Mouse (Mus musculus) embryonic facial prominence, embryonic 10.5 days (tissue): ENCODE measurements at regions not wholly inside any gene's neighbourhood (a gene's known extent, or its start where the extent isn't known, plus 50 kb on each side); places are given as distances from the start of the nearest gene placed in this dataset.
A peak's percentile ranks its signal among the peaks of the same experiment; 100 is the strongest.

Experiments used
- DNase-seq: peaks from one replicate; pipeline ENCODE4 v3.0.0-alpha.2; 2017; ENCODE audit warnings: low spot score
- H3K27ac ChIP-seq: fragments of 300-500 bp; sonication (generic); replicated peaks from 2 replicates; pipeline ENCODE4 v1.5.1; 2016; ENCODE audit warnings: mild to moderate bottlenecking
- H3K27me3 ChIP-seq: fragments of 300-500 bp; sonication (generic); replicated peaks from 2 replicates; pipeline ENCODE4 v1.6.1; 2016; ENCODE audit warnings: low read depth, mild to moderate bottlenecking; ENCODE audit not compliant: poor library complexity, severe bottlenecking
- H3K36me3 ChIP-seq: fragments of 300-500 bp; sonication (generic); replicated peaks from 2 replicates; pipeline ENCODE4 v1.6.1; 2016; ENCODE audit warnings: mild to moderate bottlenecking, moderate library complexity
- H3K4me1 ChIP-seq: fragments of 300-500 bp; sonication (generic); 2 replicates; pipeline ENCODE4 v1.6.1; 2016
- H3K4me3 ChIP-seq: fragments of 300-500 bp; sonication (generic); 2 replicates; pipeline ENCODE4 v1.5.1; 2016; ENCODE audit warnings: mild to moderate bottlenecking, moderate library complexity
- H3K9me3 ChIP-seq: fragments of 300-500 bp; sonication (generic); 2 replicates; pipeline ENCODE4 v1.6.1; 2016; ENCODE audit warnings: mild to moderate bottlenecking
- WGBS: fragments of 180-500 bp; shearing (Covaris S2); methylation state at CpG from one replicate; pipeline ENCODE4 v1.1.7; 2016; 5-methylcytosine and 5-hydroxymethylcytosine counted together

GRCm38 (mm10) chr8:90490734-90491441, 142.7 kb upstream of the Tox3 start:
- Histone ChIP-seq H3K4me1 (peaks cover 39% of the 10 kb centered on the region), H3K9me3 (no peaks in the 10 kb centered on the region), H3K36me3 (no peaks in the 10 kb centered on the region), H3K27ac (no peak overlapping the region), H3K4me3 (no peak overlapping the region), H3K27me3 (peaks cover 6% of the 10 kb centered on the region; the same call in 1 of the 2 replicates)
- 66% methylated on average over 17 of the region's 17 CpGs for WGBS
- DNase-seq = no peak

GRCm38 (mm10) chr8:90486556-90486955, 138.4 kb upstream of the Tox3 start:
- Histone ChIP-seq H3K36me3 (no peaks in the 10 kb centered on the region), H3K4me3 (no peak overlapping the region), H3K9me3 (no peaks in the 10 kb centered on the region), H3K4me1 (peaks cover 28% of the 10 kb centered on the region), H3K27ac (no peak overlapping the region), H3K27me3 (peaks cover 6% of the 10 kb centered on the region; the same call in 1 of the 2 replicates)
- WGBS = 87% methylated on average over 3 of the region's 3 CpGs
- no peak for DNase-seq

GRCm38 (mm10) chr8:90478149-90478548, 130.0 kb upstream of the Tox3 start:
- H3K4me3 ChIP-seq = no peak overlapping the region
- H3K4me1 ChIP-seq = peaks cover 4% of the 10 kb centered on the region; the same call in 1 of the 2 replicates
- H3K27ac ChIP-seq = no peak overlapping the region
- no peaks in the 10 kb centered on the region for H3K27me3 ChIP-seq
- 73% methylated on average over 4 of the region's 4 CpGs for WGBS
- H3K9me3 ChIP-seq = no peaks in the 10 kb centered on the region
- no peak for DNase-seq
- no peaks in the 10 kb centered on the region for H3K36me3 ChIP-seq

- H3K27ac ChIP-seq = no peak overlapping the region
- peaks cover 4% of the 10 kb centered on the region; the same call in 1 of the 2 replicates for H3K4me1 ChIP-seq
- H3K27me3 ChIP-seq = no peaks in the 10 kb centered on the region
- DNase-seq = no peak
- H3K9me3 ChIP-seq = no peaks in the 10 kb centered on the region
- 54% methylated on average over 7 of the region's 7 CpGs for WGBS
- H3K4me3 ChIP-seq = no peak overlapping the region
- H3K36me3 ChIP-seq = no peaks in the 10 kb centered on the region
These were observed 125.9 kb upstream of the Tox3 start for GRCm38 (mm10) chr8:90474066-90474465.

GRCm38 (mm10) chr8:90470826-90471225, 122.7 kb upstream of the Tox3 start:
- Histone ChIP-seq H3K9me3 (no peaks in the 10 kb centered on the region), H3K27ac (no peak overlapping the region), H3K4me1 (peaks cover 4% of the 10 kb centered on the region; the same call in 1 of the 2 replicates), H3K4me3 (no peak overlapping the region), H3K36me3 (no peaks in the 10 kb centered on the region), H3K27me3 (no peaks in the 10 kb centered on the region)
- WGBS = 85% methylated on average over 11 of the region's 11 CpGs
- no peak for DNase-seq

- no peak for DNase-seq
- H3K36me3 ChIP-seq = no peaks in the 10 kb centered on the region
- H3K27ac ChIP-seq = no peak overlapping the region
- H3K4me3 ChIP-seq = no peak overlapping the region
- no peaks in the 10 kb centered on the region for H3K27me3 ChIP-seq
- 61% methylated on average over 1 of the region's 1 CpGs for WGBS
- no peaks in the 10 kb centered on the region; the same call in 1 of the 2 replicates for H3K4me1 ChIP-seq
- no peaks in the 10 kb centered on the region for H3K9me3 ChIP-seq
These were observed 115.6 kb upstream of the Tox3 start for GRCm38 (mm10) chr8:90463708-90464107.

GRCm38 (mm10) chr8:90455321-90455720, 107.2 kb upstream of the Tox3 start:
- H3K36me3 ChIP-seq = no peaks in the 10 kb centered on the region
- H3K9me3 ChIP-seq = no peaks in the 10 kb centered on the region
- H3K4me1 ChIP-seq = no peaks in the 10 kb centered on the region
- H3K4me3 ChIP-seq = no peak overlapping the region
- H3K27me3 ChIP-seq = no peaks in the 10 kb centered on the region
- no peak overlapping the region for H3K27ac ChIP-seq
- WGBS = 87% methylated on average over 2 of the region's 2 CpGs
- DNase-seq = no peak

GRCm38 (mm10) chr8:90454130-90454529, 106.0 kb upstream of the Tox3 start:
- WGBS = 74% methylated on average over 5 of the region's 5 CpGs

GRCm38 (mm10) chr8:90441058-90441851, 93.1 kb upstream of the Tox3 start:
- Histone ChIP-seq H3K27me3 (no peaks in the 10 kb centered on the region), H3K27ac (no peak overlapping the region), H3K4me3 (no peak overlapping the region), H3K4me1 (no peaks in the 10 kb centered on the region), H3K36me3 (no peaks in the 10 kb centered on the region), H3K9me3 (0 out of 2 replicates have a peak, but pooled peaks cover 4% of the 10 kb centered on the region)
- 85% methylated on average over 9 of the region's 9 CpGs for WGBS
- DNase-seq = peak; percentile 11

More at GRCm38 (mm10) chr8:90454130-90454529, 106.0 kb upstream of the Tox3 start:
- no peak for DNase-seq
- Histone ChIP-seq H3K27me3 (no peaks in the 10 kb centered on the region), H3K4me3 (no peak overlapping the region), H3K27ac (no peak overlapping the region), H3K4me1 (no peaks in the 10 kb centered on the region), H3K9me3 (no peaks in the 10 kb centered on the region), H3K36me3 (no peaks in the 10 kb centered on the region)

GRCm38 (mm10) chr8:90414021-90414420, 65.9 kb upstream of the Tox3 start:
- Histone ChIP-seq H3K4me3 (no peak overlapping the region), H3K9me3 (no peaks in the 10 kb centered on the region), H3K27ac (no peak overlapping the region), H3K36me3 (no peaks in the 10 kb centered on the region), H3K27me3 (no peaks in the 10 kb centered on the region), H3K4me1 (peaks cover 7% of the 10 kb centered on the region)
- no peak for DNase-seq
- 83% methylated on average over 2 of the region's 2 CpGs for WGBS
